Mouse (Mus musculus) lung, adult 10 weeks (tissue): ENCODE measurements around the gene Kif28. TPM values are rescaled to one million over a fixed set of nuclear protein-coding genes. Genes with fewer than 3 reads are reported as not detected.

ENCODE experiments used
- polyA plus RNA-seq: library from polyadenylated mRNA; stranded (reverse); fragments of 350-450 nt; fragmentation: Illumina TruSeq; extraction: RNeasy Lipid Tissue Mini Kit (QIAGEN cat#74804); gene quantifications from one replicate; pipeline ENCODE4 v1.2.3, GENCODE M21; 2014; ENCODE audit warnings: low read depth, low replicate concordance; ENCODE audit not compliant: insufficient read depth

Kif28 gene
- polyA plus RNA-seq, result not detected

GRCm38 (mm10) chr1:179745171-179745570, at the start of gene Kif28:
Kif28 (minus strand) TSS chr1:179745271.

GRCm38 (mm10) chr1:179668013-179668805, 76.9 kb downstream of the Kif28 start, which contains the start of gene Sccpdh:
Sccpdh (plus strand) TSS chr1:179668210.

Other genes starting within 250 kb of the Kif28 start
- gene Smyd3, start 227.2 kb downstream of the Kif28 start, polyA plus RNA-seq, result 7.1 TPM
- gene Tfb2m, start 199.0 kb downstream of the Kif28 start, polyA plus RNA-seq, result 13.5 TPM
- gene Cnst, start 198.9 kb downstream of the Kif28 start, polyA plus RNA-seq, result 11.5 TPM
- 22.0 TPM for gene Sccpdh, start 77.1 kb downstream of the Kif28 start, polyA plus RNA-seq
- not detected for gene Gm10518, start 58.1 kb upstream of the Kif28 start, polyA plus RNA-seq
- 14.0 TPM for gene Ahctf1, start 58.4 kb upstream of the Kif28 start, polyA plus RNA-seq
- 14.6 TPM for gene Cdc42bpa, start 215.2 kb upstream of the Kif28 start, polyA plus RNA-seq